Mouse (Mus musculus): ENCODE results near the gene Ankrd10. TPM values are rescaled to one million over a fixed set of nuclear protein-coding genes. Genes with fewer than 3 reads are reported as not detected.
"Not testable (repeated sequence)": the region's sequence is repeated elsewhere in the genome, so short reads cannot be mapped to it uniquely, and the experiment has no call there.

Gene Ankrd10
- polyA plus RNA-seq (2015; fragmentation: Nextera tagmentation; extraction: Ambion mirVana), result 108 and 112 TPM in 2 replicates

DNA sequence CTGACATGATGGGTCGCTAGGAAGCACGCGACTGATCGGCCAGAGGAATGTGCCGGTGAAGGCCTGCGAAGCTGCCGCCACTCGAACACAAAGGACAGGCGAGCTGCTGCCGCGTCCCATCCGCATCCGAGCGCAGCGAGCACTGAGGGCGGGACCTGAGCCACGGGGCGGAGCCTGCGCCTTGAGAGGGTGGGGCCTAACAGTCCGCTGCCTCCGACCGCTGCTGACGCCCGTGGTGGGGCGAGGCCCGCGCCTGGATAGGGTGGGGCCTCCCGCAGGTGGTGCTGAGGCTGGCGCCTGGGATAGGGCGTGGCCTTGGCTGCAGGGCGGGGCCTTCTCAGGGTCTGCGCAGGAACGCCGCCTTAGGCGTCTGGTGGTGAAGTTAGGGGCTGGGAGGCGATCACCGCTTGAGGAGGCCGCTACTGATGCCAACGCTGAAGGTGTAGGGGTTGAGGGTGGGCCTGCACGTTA lies at the start of gene Ankrd10:
Ankrd10 (minus strand) TSS at position 147 of the 471 bp plus-strand sequence.
- Histone ChIP-seq H3K27me3 (ENCODE audit: insufficient read depth, low read length) (no peaks in the 10 kb centered on the region), H3K4me2 (replicated peaks; ENCODE audit: low read depth, low read length) (peak within 1 kb of the TSS; percentile 68), H3K4me3 (ENCODE audit: low read length) (peak within 1 kb of the TSS; percentile 64), H3K9me3 (ENCODE audit: low read length) (no peaks in the 10 kb centered on the region), H3K27ac (ENCODE audit: low read length) (peak within 1 kb of the TSS; percentile 99), H3K36me3 (ENCODE audit: insufficient read depth, low read length) (peaks cover 17% of the 10 kb centered on the region), H3K4me1 (ENCODE audit: insufficient read depth, low read length) (peaks cover 32% of the 10 kb centered on the region), H3K9ac (replicated peaks; ENCODE audit: low read length) (peak within 1 kb of the TSS; percentile 96)
- ATAC-seq (ENCODE audit: low FRiP score, low TSS enrichment), result peak; percentile 96
- WGBS, result under 1% methylated on average over 39 of the region's 40 CpGs

DNA sequence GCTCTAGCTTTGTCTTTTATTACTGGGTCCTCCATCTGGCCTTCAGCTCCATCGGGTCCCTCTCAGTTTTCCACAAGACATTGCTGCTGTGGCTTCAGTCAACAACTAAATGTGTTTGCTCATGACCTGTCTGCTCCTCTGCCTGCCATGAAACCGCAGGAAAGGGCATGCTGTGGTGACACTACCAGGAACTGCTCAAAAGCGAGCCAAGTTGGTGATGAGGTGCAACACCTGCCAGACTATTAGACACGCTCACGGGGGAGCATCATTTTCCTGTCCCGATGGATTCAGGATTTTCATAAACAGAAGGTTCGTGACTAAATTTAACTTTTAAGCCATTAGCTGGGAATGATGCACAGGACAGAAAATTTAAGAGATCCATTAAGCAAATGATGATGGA lies 49.0 kb upstream of the Ankrd10 start:
- ATAC-seq (ENCODE audit: low FRiP score, low TSS enrichment), result no peak
- Histone ChIP-seq H3K4me3 (ENCODE audit: low read length) (no peak overlapping the region), H3K9me3 (ENCODE audit: low read length) (peaks cover 4% of the 10 kb centered on the region; the same call in 1 of the 2 replicates), H3K4me2 (replicated peaks; ENCODE audit: low read depth, low read length) (no peak overlapping the region), H3K9ac (replicated peaks; ENCODE audit: low read length) (no peak overlapping the region), H3K27me3 (ENCODE audit: insufficient read depth, low read length) (no peaks in the 10 kb centered on the region), H3K36me3 (ENCODE audit: insufficient read depth, low read length) (no peaks in the 10 kb centered on the region), H3K27ac (ENCODE audit: low read length) (no peak overlapping the region), H3K4me1 (ENCODE audit: insufficient read depth, low read length) (no peaks in the 10 kb centered on the region)
- 88% methylated on average over 7 of the region's 7 CpGs for WGBS

DNA sequence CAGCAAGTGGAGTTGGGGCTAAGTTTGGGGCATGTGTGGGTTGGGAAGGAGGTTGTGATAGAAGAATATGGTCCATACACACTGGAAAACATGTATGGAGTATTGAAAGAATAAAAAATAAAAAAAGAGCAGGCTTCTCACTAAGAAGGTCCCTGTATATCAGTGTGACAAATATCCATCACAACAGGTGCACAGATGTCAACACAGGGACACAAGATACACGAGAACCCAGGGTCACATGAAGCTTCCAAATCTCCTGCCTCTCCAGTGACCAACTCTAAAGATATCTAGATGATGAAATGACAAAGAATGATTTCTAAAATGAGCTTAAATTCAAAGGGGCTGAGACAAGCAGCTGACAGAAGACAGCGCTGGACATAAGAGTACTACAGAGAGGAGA lies 32.8 kb upstream of the Ankrd10 start:
- no peaks in the 10 kb centered on the region for H3K9me3 ChIP-seq (ENCODE audit: low read length)
- H3K4me1 ChIP-seq (ENCODE audit: insufficient read depth, low read length), result no peaks in the 10 kb centered on the region
- no peak overlapping the region for H3K27ac ChIP-seq (ENCODE audit: low read length)
- no peak overlapping the region for H3K4me2 ChIP-seq (replicated peaks; ENCODE audit: low read depth, low read length)
- H3K36me3 ChIP-seq (ENCODE audit: insufficient read depth, low read length), result no peaks in the 10 kb centered on the region
- 72% methylated on average over 2 of the region's 2 CpGs for WGBS
- no peak for ATAC-seq (ENCODE audit: low FRiP score, low TSS enrichment)
- no peaks in the 10 kb centered on the region for H3K27me3 ChIP-seq (ENCODE audit: insufficient read depth, low read length)
- H3K9ac ChIP-seq (replicated peaks; ENCODE audit: low read length), result no peak overlapping the region
- no peak overlapping the region for H3K4me3 ChIP-seq (ENCODE audit: low read length)

DNA sequence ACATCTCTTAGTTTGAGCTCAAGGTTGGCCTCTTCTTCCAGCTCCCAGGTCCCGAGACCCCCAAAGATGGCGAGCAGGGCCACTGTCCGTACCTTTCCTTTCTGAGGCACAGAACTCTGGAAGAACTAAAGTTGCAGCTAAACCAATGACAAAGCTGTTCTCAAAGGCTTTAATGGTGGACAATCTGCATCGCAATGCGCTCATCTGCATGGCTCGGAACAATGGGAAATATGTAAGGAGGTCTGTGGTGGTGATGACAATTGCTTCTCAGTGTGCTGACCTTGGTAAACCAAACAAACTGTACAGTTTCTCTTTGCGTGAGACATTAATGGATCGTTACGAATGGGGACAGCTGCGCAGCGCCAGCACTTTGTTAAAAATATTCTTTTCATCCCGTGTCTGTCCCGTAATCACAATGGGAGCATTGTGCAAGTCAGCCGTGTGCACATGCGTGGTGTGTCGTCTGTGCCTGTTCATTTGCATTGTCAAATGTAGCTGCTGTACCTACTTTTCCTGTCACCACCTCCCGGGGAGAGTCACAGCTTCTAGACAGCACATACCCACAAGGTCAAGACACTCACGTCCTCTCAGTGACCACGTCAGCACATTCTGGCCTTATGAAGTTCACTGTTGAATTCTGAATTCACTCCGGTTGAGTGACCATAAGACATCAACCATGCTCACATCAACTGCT lies 30.6 kb upstream of the Ankrd10 start:
- not testable (repeated sequence) for H3K4me1 ChIP-seq (ENCODE audit: insufficient read depth, low read length); H3K4me3 ChIP-seq (ENCODE audit: low read length); H3K4me2 ChIP-seq (replicated peaks; ENCODE audit: low read depth, low read length); H3K27me3 ChIP-seq (ENCODE audit: insufficient read depth, low read length); H3K9me3 ChIP-seq (ENCODE audit: low read length); H3K36me3 ChIP-seq (ENCODE audit: insufficient read depth, low read length); ATAC-seq (ENCODE audit: low FRiP score, low TSS enrichment); H3K27ac ChIP-seq (ENCODE audit: low read length); H3K9ac ChIP-seq (replicated peaks; ENCODE audit: low read length)
- 85% methylated on average over 20 of the region's 20 CpGs for WGBS

DNA sequence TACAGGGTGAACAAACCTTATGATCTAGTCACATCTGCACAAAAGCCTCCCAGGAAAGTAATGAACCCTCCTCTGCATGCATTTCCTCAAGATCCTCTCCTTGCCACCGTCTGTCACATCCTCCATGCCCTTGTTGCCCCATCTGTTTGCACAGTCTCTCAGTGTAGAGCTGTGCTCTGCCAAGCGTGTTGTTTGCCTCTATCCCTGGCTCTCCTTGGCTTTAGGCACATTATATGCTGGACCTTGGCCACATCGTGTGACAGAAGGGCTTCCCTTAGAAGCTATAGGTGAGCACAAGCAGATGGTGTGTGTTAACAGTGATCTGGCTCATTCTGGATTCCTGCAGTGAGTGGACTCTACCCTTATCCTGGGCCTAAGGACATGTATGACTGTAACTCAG lies 26.4 kb upstream of the Ankrd10 start:
- 39% methylated on average over 3 of the region's 3 CpGs for WGBS
- ATAC-seq (ENCODE audit: low FRiP score, low TSS enrichment), result peak; percentile 39; the same call in 1 of the 2 replicates
- H3K9me3 ChIP-seq (ENCODE audit: low read length), result no peaks in the 10 kb centered on the region
- H3K4me3 ChIP-seq (ENCODE audit: low read length), result no peak overlapping the region
- no peak overlapping the region for H3K9ac ChIP-seq (replicated peaks; ENCODE audit: low read length)
- H3K4me1 ChIP-seq (ENCODE audit: insufficient read depth, low read length), result no peaks in the 10 kb centered on the region
- no peaks in the 10 kb centered on the region for H3K27me3 ChIP-seq (ENCODE audit: insufficient read depth, low read length)
- H3K4me2 ChIP-seq (replicated peaks; ENCODE audit: low read depth, low read length), result no peak overlapping the region
- H3K36me3 ChIP-seq (ENCODE audit: insufficient read depth, low read length), result no peaks in the 10 kb centered on the region
- no peak overlapping the region for H3K27ac ChIP-seq (ENCODE audit: low read length)

DNA sequence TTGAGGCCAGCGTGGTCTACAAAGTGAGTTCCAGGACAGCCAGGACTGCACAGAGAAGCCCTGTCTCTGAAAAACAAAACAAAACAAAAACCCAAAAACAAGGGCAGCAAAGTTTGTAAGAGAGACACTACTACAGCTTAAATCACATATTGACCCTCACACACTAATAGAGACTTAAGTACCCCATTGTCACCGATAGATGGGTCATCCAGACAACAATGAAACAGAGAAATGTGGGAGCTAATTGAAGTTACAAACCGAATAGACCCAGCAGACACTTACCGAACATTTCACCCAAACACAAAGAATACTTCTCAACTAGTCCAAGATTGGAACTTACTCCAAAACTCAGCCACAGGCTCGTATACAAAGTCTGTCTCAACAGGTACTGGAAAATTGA lies 14.5 kb upstream of the Ankrd10 start:
- Histone ChIP-seq H3K4me1 (ENCODE audit: insufficient read depth, low read length) (no peaks in the 10 kb centered on the region), H3K4me2 (replicated peaks; ENCODE audit: low read depth, low read length) (no peak overlapping the region), H3K4me3 (ENCODE audit: low read length) (no peak overlapping the region), H3K9ac (replicated peaks; ENCODE audit: low read length) (no peak overlapping the region), H3K9me3 (ENCODE audit: low read length) (no peaks in the 10 kb centered on the region; the same call in 1 of the 2 replicates), H3K36me3 (ENCODE audit: insufficient read depth, low read length) (no peaks in the 10 kb centered on the region), H3K27ac (ENCODE audit: low read length) (no peak overlapping the region), H3K27me3 (ENCODE audit: insufficient read depth, low read length) (no peaks in the 10 kb centered on the region)
- ATAC-seq (ENCODE audit: low FRiP score, low TSS enrichment), result no peak
- WGBS, result 94% methylated on average over 5 of the region's 5 CpGs

DNA sequence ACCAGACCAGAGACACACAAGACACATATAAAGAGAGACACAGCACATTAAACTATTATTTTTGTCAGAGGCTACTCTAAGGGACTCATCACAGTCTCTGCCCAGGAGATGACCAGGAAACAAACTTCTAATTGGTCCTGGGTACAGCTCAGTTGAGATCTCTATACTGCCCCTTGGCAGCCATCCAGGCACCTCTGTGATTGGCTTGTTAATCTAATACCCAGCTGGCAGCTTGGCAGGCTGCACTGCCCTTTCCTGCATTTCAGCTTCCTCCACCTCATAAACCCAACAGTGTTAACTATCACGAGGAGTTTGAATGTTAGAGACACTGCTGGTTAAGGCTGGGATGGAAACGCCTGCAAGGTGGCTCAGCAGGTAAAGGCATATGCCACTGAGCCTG lies 7.6 kb upstream of the Ankrd10 start:
- whole genome bisulfite sequencing, result 85% methylated on average over 2 of the region's 2 CpGs
- peaks cover 3% of the 10 kb centered on the region; the same call in 1 of the 2 replicates for H3K36me3 ChIP-seq (ENCODE audit: insufficient read depth, low read length)
- no peaks in the 10 kb centered on the region for H3K27me3 ChIP-seq (ENCODE audit: insufficient read depth, low read length)

DNA sequence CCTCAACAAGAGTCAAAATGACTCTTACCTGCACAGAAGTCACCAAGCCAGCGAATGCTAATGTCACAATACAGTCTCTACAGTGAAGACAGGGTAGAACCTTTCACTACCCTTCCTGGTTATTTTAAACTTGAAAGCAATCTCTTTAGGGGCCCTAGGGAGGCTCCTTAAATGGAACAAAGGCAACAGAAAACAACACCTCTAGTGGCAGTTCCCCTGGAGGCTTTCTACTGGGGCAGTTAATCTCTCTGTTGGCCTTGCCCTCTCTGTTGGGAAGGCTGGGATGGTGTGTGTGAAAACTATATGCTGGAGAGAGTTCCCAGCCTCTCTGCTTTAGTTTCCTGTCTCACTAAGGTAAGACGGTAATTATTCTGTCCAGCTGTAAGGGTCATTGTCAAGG lies 5.0 kb upstream of the Ankrd10 start:
- no peak overlapping the region for H3K4me3 ChIP-seq (ENCODE audit: low read length)
- H3K9ac ChIP-seq (replicated peaks; ENCODE audit: low read length), result no peak overlapping the region
- H3K9me3 ChIP-seq (ENCODE audit: low read length), result peaks cover 2% of the 10 kb centered on the region; the same call in 1 of the 2 replicates
- 57% methylated on average over 2 of the region's 2 CpGs for WGBS
- H3K4me2 ChIP-seq (replicated peaks; ENCODE audit: low read depth, low read length), result no peak overlapping the region
- H3K27ac ChIP-seq (ENCODE audit: low read length), result no peak overlapping the region
- H3K27me3 ChIP-seq (ENCODE audit: insufficient read depth, low read length), result no peaks in the 10 kb centered on the region
- 0 out of 2 replicates have a peak, but pooled peaks cover 5% of the 10 kb centered on the region for H3K4me1 ChIP-seq (ENCODE audit: insufficient read depth, low read length)
- ATAC-seq (ENCODE audit: low FRiP score, low TSS enrichment), result no peak
- H3K36me3 ChIP-seq (ENCODE audit: insufficient read depth, low read length), result peaks cover 3% of the 10 kb centered on the region; the same call in 1 of the 2 replicates

More for the DNA sequence above, 7.6 kb upstream of the Ankrd10 start:
- peaks cover 2% of the 10 kb centered on the region; the same call in 1 of the 2 replicates for H3K9me3 ChIP-seq (ENCODE audit: low read length)
- no peak overlapping the region for H3K4me2 ChIP-seq (replicated peaks; ENCODE audit: low read depth, low read length)
- no peak overlapping the region for H3K27ac ChIP-seq (ENCODE audit: low read length)
- no peaks in the 10 kb centered on the region for H3K4me1 ChIP-seq (ENCODE audit: insufficient read depth, low read length)
- ATAC-seq (ENCODE audit: low FRiP score, low TSS enrichment), result no peak
- H3K4me3 ChIP-seq (ENCODE audit: low read length), result no peak overlapping the region
- H3K9ac ChIP-seq (replicated peaks; ENCODE audit: low read length), result no peak overlapping the region

DNA sequence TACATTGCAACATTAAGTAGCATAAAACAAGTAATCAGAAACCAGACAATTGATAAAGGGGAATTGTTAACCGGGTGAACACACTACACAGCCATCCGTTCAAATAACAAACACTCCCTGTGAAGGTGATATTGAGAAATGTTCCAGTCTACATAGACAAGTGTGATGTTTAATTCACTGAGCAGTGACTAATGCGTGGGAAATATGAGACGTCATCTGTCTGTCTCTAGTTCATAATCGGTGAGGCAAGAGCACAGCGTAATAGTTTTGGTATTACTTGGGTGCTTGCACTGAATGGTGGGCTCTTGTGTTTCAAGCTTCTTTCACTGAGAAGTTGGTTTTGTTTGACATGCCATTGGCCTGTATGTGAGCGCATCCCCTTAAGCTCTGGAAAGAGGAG lies 2.0 kb upstream of the Ankrd10 start:
- Histone ChIP-seq H3K9me3 (ENCODE audit: low read length) (peaks cover 2% of the 10 kb centered on the region; the same call in 1 of the 2 replicates), H3K4me2 (replicated peaks; ENCODE audit: low read depth, low read length) (no peak overlapping the region), H3K4me3 (ENCODE audit: low read length) (no peak overlapping the region), H3K27ac (ENCODE audit: low read length) (no peak overlapping the region), H3K27me3 (ENCODE audit: insufficient read depth, low read length) (no peaks in the 10 kb centered on the region), H3K4me1 (ENCODE audit: insufficient read depth, low read length) (peaks cover 22% of the 10 kb centered on the region), H3K9ac (replicated peaks; ENCODE audit: low read length) (no peak overlapping the region), H3K36me3 (ENCODE audit: insufficient read depth, low read length) (peaks cover 5% of the 10 kb centered on the region; the same call in 1 of the 2 replicates)
- ATAC-seq (ENCODE audit: low FRiP score, low TSS enrichment), result no peak
- WGBS, result 94% methylated on average over 7 of the region's 7 CpGs

Measured in kidney, embryonic 16.5 days (tissue).